Mouse (Mus musculus) limb, embryonic 12.5 days (tissue): ENCODE measurements at regions not wholly inside any gene's neighbourhood (a gene's known extent, or its start where the extent isn't known, plus 50 kb on each side); places are given as distances from the start of the nearest gene placed in this dataset.

Source experiments
- ATAC-seq: fragments of 200-750 bp; cut with Nextera tagmentation; 2 replicates; pipeline ENCODE4 v1.8.0; 2017; ENCODE audit warnings: low read depth, moderate TSS enrichment; ENCODE audit not compliant: insufficient number of reproducible peaks, insufficient read depth, low FRiP score, low TSS enrichment
- H3K27ac ChIP-seq: fragments of 300-500 bp; sonication (generic); 2 replicates; pipeline ENCODE4 v1.5.1; 2016; ENCODE audit warnings: mild to moderate bottlenecking, moderate library complexity
- H3K27me3 ChIP-seq: fragments of 300-500 bp; sonication (generic); 2 replicates; pipeline ENCODE4 v1.6.1; 2016; ENCODE audit warnings: mild to moderate bottlenecking, moderate library complexity
- H3K36me3 ChIP-seq: fragments of 300-500 bp; sonication (generic); 2 replicates; pipeline ENCODE4 v1.6.1; 2016; ENCODE audit warnings: mild to moderate bottlenecking, moderate library complexity
- H3K4me1 ChIP-seq: fragments of 300-500 bp; sonication (generic); replicated peaks from 2 replicates; pipeline ENCODE4 v1.6.1; 2016
- H3K4me2 ChIP-seq: fragments of 300-500 bp; sonication (generic); 2 replicates; pipeline ENCODE4 v1.6.1; 2016; ENCODE audit warnings: mild to moderate bottlenecking, moderate library complexity
- H3K4me3 ChIP-seq: fragments of 300-500 bp; sonication (generic); replicated peaks from 2 replicates; pipeline ENCODE4 v1.5.1; 2016; ENCODE audit warnings: mild to moderate bottlenecking
- H3K9ac ChIP-seq: fragments of 300-500 bp; sonication (generic); replicated peaks from 2 replicates; pipeline ENCODE4 v1.6.1; 2016; ENCODE audit warnings: mild to moderate bottlenecking, moderate library complexity
- H3K9me3 ChIP-seq: fragments of 300-500 bp; sonication (generic); 2 replicates; pipeline ENCODE4 v1.6.1; 2016; ENCODE audit warnings: mild to moderate bottlenecking, moderate library complexity
- WGBS: fragments of 180-500 bp; shearing (Covaris S2); methylation state at CpG from one replicate; pipeline ENCODE4 v1.1.7; 2016; 5-methylcytosine and 5-hydroxymethylcytosine counted together

- Histone ChIP-seq H3K9ac (no peak overlapping the region), H3K9me3 (no peaks in the 10 kb centered on the region), H3K36me3 (no peaks in the 10 kb centered on the region), H3K4me3 (no peak overlapping the region), H3K27me3 (no peaks in the 10 kb centered on the region), H3K27ac (0 out of 2 replicates have a peak overlapping the region, but pooled peaks have one; percentile 59), H3K4me1 (no peaks in the 10 kb centered on the region), H3K4me2 (no peak overlapping the region)
- no peak for ATAC-seq
- 46% methylated on average over 1 of the region's 1 CpGs for WGBS
These were observed 1524.9 kb downstream of the Hace1 start for GRCm38 (mm10) chr10:47102551-47102950.
